Mouse (Mus musculus): ENCODE data around the gene Tgfb2. TPM values are rescaled to one million over a fixed set of nuclear protein-coding genes. Genes with fewer than 3 reads are reported as not detected.

Gene Tgfb2
- total and polyA plus RNA-seq, 3 experiments, result 0.12 to 0.19 TPM; not detected in 1

DNA sequence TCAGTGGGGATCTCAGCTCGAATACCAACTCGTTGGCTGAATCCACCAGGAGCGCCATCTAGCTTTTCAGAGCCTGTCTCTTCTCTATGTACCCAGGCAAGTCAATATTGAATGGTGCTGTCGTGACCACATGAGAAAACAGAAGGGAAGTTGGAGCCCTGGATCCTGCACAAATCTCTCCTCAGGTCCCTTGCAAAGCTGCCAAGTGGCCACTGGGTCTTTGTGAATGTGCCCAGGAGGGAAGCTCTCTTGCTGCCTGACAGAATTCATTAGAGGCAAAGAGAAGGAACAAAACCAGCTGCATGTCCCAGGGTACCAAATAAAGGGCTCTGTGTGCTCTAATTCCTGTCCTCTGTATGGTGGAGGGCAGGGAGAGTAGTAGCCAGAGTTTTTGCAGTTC is 50.7 kb downstream of the Tgfb2 start:
- Histone ChIP-seq H3K27ac (ENCODE audit: control insufficient read depth, low read depth, low read length) (no peak overlapping the region), H3K27me3 (ENCODE audit: control insufficient read depth in 1 of 2, insufficient read depth in 2 of 2, low read length in 2 of 2) (no peaks in the 10 kb centered on the region), H3K4me1 (ENCODE audit: control insufficient read depth in 1 of 2, insufficient read depth in 2 of 2, low read length in 2 of 2) (no peaks in the 10 kb centered on the region), H3K36me3 (ENCODE audit: control insufficient read depth in 1 of 2, insufficient read depth in 2 of 2, low read length in 2 of 2) (no peaks in the 10 kb centered on the region), H3K9me3 (replicated peaks; ENCODE audit: insufficient read depth, low read length) (no peaks in the 10 kb centered on the region), H3K9ac (ENCODE audit: control insufficient read depth, low read depth, low read length, poor library complexity, severe bottlenecking) (no peak overlapping the region), H3K79me2 (ENCODE audit: control insufficient read depth, insufficient read depth, low read length, poor library complexity) (no peaks in the 10 kb centered on the region), H3K4me3 (ENCODE audit: control insufficient read depth in 1 of 2, insufficient read depth in 1 of 2, low read depth in 2 of 2, low read length in 2 of 2) (no peak overlapping the region)
- DNase-seq (ENCODE audit: low read depth, low spot score), result no peak
- TF ChIP-seq RCOR1 (IDR thresholded peaks at IDR 0.05; ENCODE audit: low read depth, low read length) (no peak), POLR2AphosphoS5 (IDR thresholded peaks at IDR 0.05; ENCODE audit: borderline replicate concordance, low read depth, low read length) (no peak), E2F4 (IDR thresholded peaks at IDR 0.05; ENCODE audit: borderline replicate concordance, low read depth, low read length) (no peak), ETS1 (IDR thresholded peaks at IDR 0.05; ENCODE audit: low read depth, low read length) (no peak), SMC3 (IDR thresholded peaks at IDR 0.05; ENCODE audit: low read depth, low read length) (no peak), ZMIZ1 (IDR thresholded peaks at IDR 0.05; ENCODE audit: low read depth, low read length) (no peak), EP300 (IDR thresholded peaks at IDR 0.05; ENCODE audit: low read depth in 1 of 2, low read length in 2 of 2) (no peak), MYC (IDR thresholded peaks at IDR 0.05; ENCODE audit: low read depth, low read length) (no peak), MEF2A (IDR thresholded peaks at IDR 0.05; ENCODE audit: extremely low read depth, insufficient replicate concordance, low read depth, low read length, poor library complexity, severe bottlenecking) (no peak), MXI1 (IDR thresholded peaks at IDR 0.05; ENCODE audit: low read depth, low read length) (no peak), SIN3A (IDR thresholded peaks at IDR 0.05; ENCODE audit: low read length) (no peak), CTCF (IDR thresholded peaks at IDR 0.05 in 2 of 3, conservative IDR thresholded peaks at IDR 0.05 in 1 of 3; ENCODE audit: control insufficient read depth in 1 of 3, insufficient read depth in 1 of 3, low read depth in 2 of 3, low read length in 3 of 3, poor library complexity in 1 of 3, severe bottlenecking in 1 of 3) (no peak), HCFC1 (IDR thresholded peaks at IDR 0.05; ENCODE audit: low read depth, low read length) (no peak), ZNF384 (IDR thresholded peaks at IDR 0.05; ENCODE audit: low read depth, low read length) (no peak)

DNA sequence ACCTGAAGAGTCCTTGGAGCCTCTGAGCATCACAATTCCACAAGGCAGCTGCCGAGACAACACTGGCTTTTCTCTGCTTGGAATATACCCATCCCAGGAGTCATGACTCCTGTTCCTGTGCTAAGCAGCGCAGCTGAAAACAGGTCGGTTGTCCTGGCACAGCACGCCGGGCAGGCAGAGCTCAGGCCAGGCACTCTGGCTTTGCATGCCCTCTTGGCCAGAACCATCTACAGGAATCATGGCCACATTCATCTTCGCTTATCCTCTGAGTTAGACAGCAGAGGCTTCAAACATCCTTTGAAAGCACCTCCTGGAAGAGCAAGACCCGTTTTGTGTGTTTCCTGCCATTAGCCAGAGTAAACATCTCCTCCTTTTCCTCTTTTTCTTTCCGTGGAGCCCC is 53.6 kb downstream of the Tgfb2 start:
- Histone ChIP-seq H3K79me2 (ENCODE audit: control insufficient read depth, insufficient read depth, low read length, poor library complexity) (no peaks in the 10 kb centered on the region), H3K4me1 (ENCODE audit: control insufficient read depth in 1 of 2, insufficient read depth in 2 of 2, low read length in 2 of 2) (no peaks in the 10 kb centered on the region), H3K27ac (ENCODE audit: control insufficient read depth, low read depth, low read length) (no peak overlapping the region), H3K9me3 (replicated peaks; ENCODE audit: insufficient read depth, low read length) (no peaks in the 10 kb centered on the region), H3K9ac (ENCODE audit: control insufficient read depth, low read depth, low read length, poor library complexity, severe bottlenecking) (no peak overlapping the region), H3K36me3 (ENCODE audit: control insufficient read depth in 1 of 2, insufficient read depth in 2 of 2, low read length in 2 of 2) (no peaks in the 10 kb centered on the region), H3K4me3 (ENCODE audit: control insufficient read depth in 1 of 2, insufficient read depth in 1 of 2, low read depth in 2 of 2, low read length in 2 of 2) (no peak overlapping the region), H3K27me3 (ENCODE audit: control insufficient read depth in 1 of 2, insufficient read depth in 2 of 2, low read length in 2 of 2) (no peaks in the 10 kb centered on the region)
- no peak for DNase-seq (ENCODE audit: low read depth, low spot score)
- TF ChIP-seq TCF12 (IDR thresholded peaks at IDR 0.05; ENCODE audit: low read depth, low read length) (no peak), RCOR1 (IDR thresholded peaks at IDR 0.05; ENCODE audit: low read depth, low read length) (no peak), USF2 (IDR thresholded peaks at IDR 0.05; ENCODE audit: borderline replicate concordance in 1 of 2, insufficient read depth in 1 of 2, low read depth in 1 of 2, low read length in 2 of 2) (no peak), POLR2AphosphoS2 (IDR thresholded peaks at IDR 0.05; ENCODE audit: low read length) (no peak), KAT2A (conservative IDR thresholded peaks at IDR 0.05; ENCODE audit: low read depth, low read length) (no peak), JUND (IDR thresholded peaks at IDR 0.05; ENCODE audit: low read depth, low read length) (no peak), GABPA (IDR thresholded peaks at IDR 0.05; ENCODE audit: low read depth, low read length) (no peak), TBP (IDR thresholded peaks at IDR 0.05; ENCODE audit: low read depth, low read length) (no peak), MYC (IDR thresholded peaks at IDR 0.05; ENCODE audit: low read depth, low read length) (no peak), RAD21 (IDR thresholded peaks at IDR 0.05; ENCODE audit: low read depth, low read length) (no peak), ZMIZ1 (IDR thresholded peaks at IDR 0.05; ENCODE audit: low read depth, low read length) (no peak), POLR2A (IDR thresholded peaks at IDR 0.05; ENCODE audit: control insufficient read depth in 1 of 2, insufficient read depth in 1 of 2, low read depth in 1 of 2, low read length in 2 of 2, poor library complexity in 1 of 2) (no peak), ETS1 (IDR thresholded peaks at IDR 0.05; ENCODE audit: low read depth, low read length) (no peak), SMC3 (IDR thresholded peaks at IDR 0.05; ENCODE audit: low read depth, low read length) (no peak), ZKSCAN1 (IDR thresholded peaks at IDR 0.05; ENCODE audit: low read depth, low read length) (no peak), MAZ (IDR thresholded peaks at IDR 0.05; ENCODE audit: low read depth, low read length) (no peak), MAX (IDR thresholded peaks at IDR 0.05; ENCODE audit: low read length) (no peak), NRF1 (IDR thresholded peaks at IDR 0.05; ENCODE audit: insufficient read depth, low read depth, low read length, poor library complexity, severe bottlenecking) (no peak), SIN3A (IDR thresholded peaks at IDR 0.05; ENCODE audit: low read length) (no peak)

Measured in MEL (cell line).